Mouse (Mus musculus) neural tube, embryonic 14.5 days (tissue): ENCODE results near the gene Slc35f3. TPM values are rescaled to one million over a fixed set of nuclear protein-coding genes. Genes with fewer than 3 reads are reported as not detected.
"Not testable (repeated sequence)": the region's sequence is repeated elsewhere in the genome, so short reads cannot be mapped to it uniquely, and the experiment has no call there.

Experiments
- ATAC-seq: fragments of 200-750 bp; cut with Nextera tagmentation; 2 replicates; pipeline ENCODE4 v1.8.0; 2017; ENCODE audit warnings: low read depth, mild to moderate bottlenecking, moderate TSS enrichment, moderate library complexity
- H3K27ac ChIP-seq: fragments of 300-500 bp; sonication (generic); 2 replicates; pipeline ENCODE4 v1.5.1; 2014; ENCODE audit warnings: low read depth, mild to moderate bottlenecking, control low read depth, low read length, moderate library complexity, mixed read lengths
- H3K27me3 ChIP-seq: fragments of 300-500 bp; sonication (generic); 2 replicates; pipeline ENCODE4 v1.6.1; 2014; ENCODE audit warnings: low read length; ENCODE audit not compliant: control insufficient read depth, insufficient read depth
- H3K36me3 ChIP-seq: fragments of 300-500 bp; sonication (generic); 2 replicates; pipeline ENCODE4 v1.6.1; 2014; ENCODE audit warnings: low read length, mixed read lengths; ENCODE audit not compliant: control insufficient read depth, insufficient read depth
- H3K4me1 ChIP-seq: fragments of 300-500 bp; sonication (generic); 2 replicates; pipeline ENCODE4 v1.6.1; 2014; ENCODE audit warnings: low read length; ENCODE audit not compliant: control insufficient read depth, insufficient read depth
- H3K4me2 ChIP-seq: fragments of 300-500 bp; sonication (generic); 2 replicates; pipeline ENCODE4 v1.6.1; 2014; ENCODE audit warnings: mild to moderate bottlenecking, low read depth, low read length, control low read depth
- H3K4me3 ChIP-seq: fragments of 300-500 bp; sonication (generic); 2 replicates; pipeline ENCODE4 v1.5.1; 2014; ENCODE audit warnings: low read depth, low read length, control low read depth, mixed read lengths
- H3K9ac ChIP-seq: fragments of 300-500 bp; sonication (generic); replicated peaks from 2 replicates; pipeline ENCODE4 v1.6.1; 2014; ENCODE audit warnings: low read depth, mild to moderate bottlenecking, control low read depth, low read length, mixed read lengths
- H3K9me3 ChIP-seq: fragments of 300-500 bp; sonication (generic); 2 replicates; pipeline ENCODE4 v1.6.1; 2016; ENCODE audit warnings: low read length; ENCODE audit not compliant: control insufficient read depth
- WGBS: fragments of 180-500 bp; shearing (Covaris S2); extraction: QIAGEN DNeasy Blood & Tissue Kit; methylation state at CpG from one replicate; pipeline ENCODE4 v1.1.7; 2014; 5-methylcytosine and 5-hydroxymethylcytosine counted together
- polyA plus RNA-seq: library from polyadenylated mRNA; unstranded; fragments of >200 nt; fragmentation: Nextera tagmentation; extraction: Ambion mirVana; gene quantifications from 2 replicates; pipeline ENCODE4 v1.2.1, GENCODE M21; 2014

Slc35f3 gene
- polyA plus RNA-seq, 1 experiment from 2014 or later, result 4.3 TPM

DNA sequence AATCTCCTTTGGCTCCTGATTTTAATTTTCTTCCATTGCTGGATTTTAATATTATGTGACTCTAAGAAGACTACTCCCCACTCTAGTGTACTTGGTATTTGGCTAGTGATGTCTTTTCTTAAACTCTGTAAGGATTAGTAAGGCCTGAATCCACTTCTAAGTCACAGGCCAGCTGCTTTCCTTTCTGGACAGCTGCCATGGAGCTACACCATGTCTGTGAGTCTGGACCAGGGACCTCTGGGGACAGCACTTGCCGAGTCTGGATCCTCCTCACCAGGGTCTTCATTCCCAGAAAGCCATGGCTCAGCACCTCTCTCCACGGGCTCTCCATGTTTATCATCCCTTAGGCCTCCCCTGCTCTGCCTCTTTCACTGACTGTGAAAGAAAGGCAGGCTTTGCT is 81.8 kb downstream of the Slc35f3 start:
- Histone ChIP-seq H3K9me3 (no peaks in the 10 kb centered on the region), H3K4me1 (no peaks in the 10 kb centered on the region)
- ATAC-seq, result no peak

DNA sequence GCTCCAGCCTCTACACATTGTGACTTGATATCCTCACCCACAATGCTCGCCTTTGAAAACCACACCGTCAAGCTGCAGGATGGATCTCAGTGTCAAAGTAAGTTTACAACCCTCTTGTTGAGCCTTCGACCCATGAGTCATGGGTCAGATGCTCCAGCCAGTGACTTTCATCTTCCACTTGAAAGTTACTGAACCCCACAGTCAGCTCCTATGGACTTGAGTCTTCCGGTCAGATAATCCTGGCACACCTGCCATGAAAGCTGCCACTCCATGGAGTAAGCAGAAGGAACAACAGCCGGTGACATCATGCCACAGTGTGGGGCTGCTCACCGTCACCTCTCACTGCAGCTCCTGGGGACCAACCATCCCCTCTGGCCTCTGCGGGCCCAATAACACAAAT is 82.9 kb downstream of the Slc35f3 start:
- Histone ChIP-seq H3K9ac (no peak overlapping the region), H3K27ac (no peak overlapping the region), H3K4me3 (no peak overlapping the region), H3K36me3 (no peaks in the 10 kb centered on the region), H3K9me3 (no peaks in the 10 kb centered on the region), H3K27me3 (no peaks in the 10 kb centered on the region), H3K4me2 (no peak overlapping the region), H3K4me1 (no peaks in the 10 kb centered on the region)
- 77% methylated on average over 7 of the region's 7 CpGs for WGBS
- ATAC-seq, result no peak

More for the DNA sequence above, 81.8 kb downstream of the Slc35f3 start:
- Histone ChIP-seq H3K36me3 (no peaks in the 10 kb centered on the region), H3K4me2 (no peak overlapping the region), H3K9ac (no peak overlapping the region), H3K27me3 (no peaks in the 10 kb centered on the region), H3K4me3 (no peak overlapping the region), H3K27ac (no peak overlapping the region)
- 46% methylated on average over 2 of the region's 2 CpGs for WGBS

DNA sequence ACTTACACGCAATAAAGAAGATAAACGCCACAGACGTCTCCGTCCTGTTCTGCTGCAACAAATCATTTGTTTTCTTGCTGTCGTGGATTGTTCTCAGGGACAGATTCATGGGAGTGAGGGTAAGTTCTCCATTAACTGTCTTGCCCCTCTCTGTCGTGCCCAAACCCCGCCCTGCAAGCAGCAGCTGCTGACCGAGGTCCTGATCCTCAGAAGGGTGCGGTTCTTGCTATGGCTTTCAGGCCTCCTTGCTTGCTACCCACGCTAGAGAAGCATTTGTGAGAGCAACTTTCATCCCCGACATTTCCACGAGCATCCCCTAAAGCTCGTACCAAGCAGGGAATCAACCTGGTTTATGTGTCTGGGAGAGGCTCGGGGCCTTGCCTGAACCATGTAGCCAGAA is 83.9 kb downstream of the Slc35f3 start:
- no peak overlapping the region for H3K9ac ChIP-seq
- H3K9me3 ChIP-seq, result no peaks in the 10 kb centered on the region
- H3K27me3 ChIP-seq, result no peaks in the 10 kb centered on the region
- WGBS, result 41% methylated on average over 14 of the region's 14 CpGs
- ATAC-seq, result no peak
- no peaks in the 10 kb centered on the region for H3K4me1 ChIP-seq
- no peaks in the 10 kb centered on the region for H3K36me3 ChIP-seq
- no peak overlapping the region for H3K27ac ChIP-seq
- no peak overlapping the region for H3K4me3 ChIP-seq
- H3K4me2 ChIP-seq, result no peak overlapping the region

DNA sequence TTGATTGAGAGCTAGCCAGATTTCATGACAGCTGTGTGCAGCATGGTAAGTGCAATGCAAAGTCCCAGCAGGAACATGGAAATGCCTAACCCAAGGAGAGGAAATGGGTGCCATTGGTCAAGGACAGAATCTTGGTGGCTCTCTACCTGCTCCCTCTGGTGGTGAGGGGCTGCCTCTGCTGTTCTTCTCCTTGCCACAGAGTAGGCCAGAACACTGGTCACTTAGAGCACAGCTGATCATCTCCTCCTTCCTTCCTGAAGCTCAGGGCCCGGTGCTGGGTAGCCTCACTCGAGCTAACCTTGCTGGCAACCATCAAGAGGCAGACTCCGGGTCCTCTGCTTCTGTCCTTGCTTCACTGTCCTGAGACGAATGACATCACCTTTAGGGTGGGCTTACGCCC is 84.4 kb downstream of the Slc35f3 start:
- Histone ChIP-seq H3K36me3 (no peaks in the 10 kb centered on the region), H3K4me2 (no peak overlapping the region), H3K9ac (no peak overlapping the region), H3K27ac (no peak overlapping the region), H3K4me3 (no peak overlapping the region), H3K27me3 (no peaks in the 10 kb centered on the region), H3K4me1 (no peaks in the 10 kb centered on the region), H3K9me3 (no peaks in the 10 kb centered on the region)
- WGBS, result 67% methylated on average over 5 of the region's 5 CpGs
- ATAC-seq, result no peak

DNA sequence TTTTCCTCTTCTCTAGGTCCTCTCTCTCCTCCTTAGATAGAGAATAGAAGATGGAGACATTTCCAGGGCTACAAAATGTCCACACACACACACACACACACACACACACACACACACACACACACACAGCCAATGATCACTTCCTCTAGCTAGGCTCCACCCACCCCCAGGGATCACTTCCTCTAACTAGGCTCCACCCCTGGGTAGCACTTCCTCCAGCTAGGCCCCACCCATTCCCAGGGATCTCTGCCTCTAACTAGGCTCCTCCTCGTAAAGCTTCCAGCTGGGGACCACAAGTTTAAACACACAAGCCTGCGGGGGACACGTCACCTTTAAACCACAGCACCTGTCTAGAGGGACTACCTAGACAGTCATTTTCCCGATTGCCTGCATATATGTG is 89.2 kb downstream of the Slc35f3 start:
- H3K4me2 ChIP-seq, result no peak overlapping the region
- WGBS, result 86% methylated on average over 4 of the region's 4 CpGs
- no peak overlapping the region for H3K4me3 ChIP-seq
- H3K27me3 ChIP-seq, result no peaks in the 10 kb centered on the region
- H3K27ac ChIP-seq, result no peak overlapping the region
- H3K36me3 ChIP-seq, result no peaks in the 10 kb centered on the region
- no peak overlapping the region for H3K9ac ChIP-seq
- ATAC-seq, result no peak
- no peaks in the 10 kb centered on the region for H3K9me3 ChIP-seq
- no peaks in the 10 kb centered on the region for H3K4me1 ChIP-seq

DNA sequence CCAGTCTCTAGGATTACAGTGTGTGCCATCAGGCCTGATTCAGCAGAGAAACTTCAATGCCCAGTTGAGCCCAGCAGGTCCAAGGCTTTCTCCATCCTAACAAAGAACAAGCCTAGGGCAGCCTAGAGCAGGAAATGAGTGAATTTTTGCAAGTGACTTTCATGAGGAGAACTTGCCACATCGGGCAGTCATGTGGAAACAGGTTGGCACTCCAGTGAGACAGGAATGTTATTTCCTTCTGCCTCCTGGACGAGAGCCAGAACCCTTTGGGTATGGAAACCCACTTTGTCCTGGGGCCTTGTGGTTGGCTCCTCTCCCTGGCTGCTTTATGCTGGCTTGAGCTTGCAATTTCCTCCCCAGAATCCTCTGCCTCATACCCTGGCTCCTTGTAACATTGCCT is 93.2 kb downstream of the Slc35f3 start:
- no peak overlapping the region for H3K4me3 ChIP-seq
- no peaks in the 10 kb centered on the region for H3K27me3 ChIP-seq
- no peaks in the 10 kb centered on the region for H3K36me3 ChIP-seq
- no peaks in the 10 kb centered on the region for H3K4me1 ChIP-seq
- 75% methylated on average over 2 of the region's 2 CpGs for WGBS
- H3K9me3 ChIP-seq, result no peaks in the 10 kb centered on the region
- ATAC-seq, result no peak
- H3K27ac ChIP-seq, result no peak overlapping the region
- H3K9ac ChIP-seq, result no peak overlapping the region
- no peak overlapping the region for H3K4me2 ChIP-seq

DNA sequence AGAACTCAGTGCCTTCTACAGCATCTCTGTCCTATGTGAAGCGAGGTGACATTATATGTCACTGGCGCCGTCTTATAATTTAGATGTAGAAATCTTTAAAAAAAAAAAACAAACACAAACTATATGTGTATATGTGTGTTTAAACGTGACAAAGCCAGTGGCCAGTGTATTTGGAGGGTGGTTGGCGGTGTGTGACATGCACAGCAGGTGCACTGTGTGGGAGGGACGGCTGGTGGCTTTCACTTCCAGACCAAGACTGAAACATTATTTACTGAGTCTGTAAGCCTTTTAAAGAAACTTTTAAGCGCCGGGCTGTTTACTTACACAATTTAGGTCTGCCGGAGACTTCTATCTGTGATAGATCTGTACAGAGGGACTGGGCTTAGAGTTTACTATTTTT is 97.0 kb downstream of the Slc35f3 start:
- H3K4me2 ChIP-seq, result no peak overlapping the region
- ATAC-seq, result no peak
- no peak overlapping the region for H3K9ac ChIP-seq
- no peak overlapping the region for H3K4me3 ChIP-seq
- H3K4me1 ChIP-seq, result no peaks in the 10 kb centered on the region
- 76% methylated on average over 9 of the region's 9 CpGs for WGBS
- no peak overlapping the region for H3K27ac ChIP-seq
- no peaks in the 10 kb centered on the region for H3K36me3 ChIP-seq
- no peaks in the 10 kb centered on the region for H3K9me3 ChIP-seq
- H3K27me3 ChIP-seq, result no peaks in the 10 kb centered on the region

DNA sequence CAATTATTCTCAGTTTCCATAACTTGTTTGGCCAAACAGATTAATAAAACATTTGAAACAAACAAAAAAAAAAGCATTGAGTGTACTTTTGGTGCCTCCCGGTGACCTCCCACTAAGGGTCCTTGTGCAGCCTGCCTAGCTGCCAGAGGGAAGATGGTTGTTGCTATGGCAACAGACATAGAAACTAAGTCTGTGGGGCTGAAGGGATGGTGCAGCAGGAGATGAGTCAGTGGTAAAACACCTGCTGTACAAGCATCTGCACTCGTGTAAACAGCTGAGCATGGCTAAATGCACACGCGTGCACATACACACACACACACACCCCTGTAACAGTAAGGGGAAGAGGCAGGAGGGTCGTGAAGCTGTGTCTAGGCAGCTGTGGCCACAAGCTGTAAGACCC is 97.6 kb downstream of the Slc35f3 start:
- H3K4me2 ChIP-seq, result no peak overlapping the region
- H3K9me3 ChIP-seq, result no peaks in the 10 kb centered on the region
- 46% methylated on average over 5 of the region's 5 CpGs for WGBS
- no peak overlapping the region for H3K4me3 ChIP-seq
- no peak overlapping the region for H3K27ac ChIP-seq
- H3K9ac ChIP-seq, result no peak overlapping the region
- ATAC-seq, result no peak
- no peaks in the 10 kb centered on the region for H3K36me3 ChIP-seq
- H3K4me1 ChIP-seq, result no peaks in the 10 kb centered on the region
- H3K27me3 ChIP-seq, result no peaks in the 10 kb centered on the region

DNA sequence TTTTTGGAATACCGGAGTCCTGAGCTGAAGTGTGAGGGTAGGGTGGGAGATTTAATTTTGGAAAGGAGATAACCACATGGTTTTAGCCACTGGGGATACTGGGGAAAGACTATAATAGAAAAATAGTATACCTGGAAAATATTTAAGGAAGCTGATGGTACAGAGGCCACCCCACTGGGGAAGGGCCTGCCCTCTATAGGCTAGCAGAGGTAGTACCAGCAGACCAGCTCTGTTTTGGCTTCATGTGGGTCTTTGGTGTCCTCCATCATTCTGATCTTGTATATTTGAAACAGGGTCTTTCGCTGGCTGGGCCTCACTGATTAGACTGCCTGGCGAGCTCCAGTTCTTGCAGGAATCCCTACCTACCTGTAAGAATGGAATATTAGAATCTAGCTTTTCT is 100.0 kb downstream of the Slc35f3 start:
- Histone ChIP-seq H3K36me3 (no peaks in the 10 kb centered on the region), H3K9ac (no peak overlapping the region), H3K27me3 (no peaks in the 10 kb centered on the region), H3K4me2 (no peak overlapping the region), H3K27ac (no peak overlapping the region), H3K4me1 (no peaks in the 10 kb centered on the region), H3K9me3 (no peaks in the 10 kb centered on the region), H3K4me3 (no peak overlapping the region)
- WGBS, result 68% methylated on average over 3 of the region's 3 CpGs
- no peak for ATAC-seq

DNA sequence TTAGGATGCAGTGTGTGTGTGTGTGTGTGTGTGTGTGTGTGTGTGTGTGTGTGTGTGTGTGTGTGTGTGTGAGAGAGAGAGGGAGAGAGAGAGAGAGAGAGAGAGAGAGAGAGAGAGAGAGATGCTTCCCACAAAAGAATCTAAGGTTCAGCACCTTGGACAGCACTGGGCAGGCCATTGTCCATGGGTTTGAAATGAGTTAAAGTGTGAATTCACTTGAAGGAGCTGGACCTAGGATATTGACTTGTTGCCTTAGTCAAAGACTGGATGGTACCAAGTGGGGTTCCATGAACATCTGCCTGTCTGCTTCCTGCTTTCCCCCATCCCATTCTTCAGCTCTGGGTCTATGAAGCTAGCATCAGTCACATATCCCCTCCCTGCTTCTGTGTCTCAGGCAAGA is 106.2 kb downstream of the Slc35f3 start:
- not testable (repeated sequence) for ATAC-seq, H3K27me3 ChIP-seq, H3K4me1 ChIP-seq, H3K9me3 ChIP-seq, H3K4me3 ChIP-seq, H3K4me2 ChIP-seq, H3K27ac ChIP-seq, H3K36me3 ChIP-seq, H3K9ac ChIP-seq
